Mouse (Mus musculus) neural tube, embryonic 14.5 days (tissue): ENCODE results near the gene Gm10024. TPM values are rescaled to one million over a fixed set of nuclear protein-coding genes. Genes with fewer than 3 reads are reported as not detected.
"Not testable (repeated sequence)": the region's sequence is repeated elsewhere in the genome, so short reads cannot be mapped to it uniquely, and the experiment has no call there.

Source experiments
- ATAC-seq: fragments of 200-750 bp; cut with Nextera tagmentation; 2 replicates; pipeline ENCODE4 v1.8.0; 2017; ENCODE audit warnings: low read depth, mild to moderate bottlenecking, moderate TSS enrichment, moderate library complexity
- H3K27ac ChIP-seq: fragments of 300-500 bp; sonication (generic); 2 replicates; pipeline ENCODE4 v1.5.1; 2014; ENCODE audit warnings: low read depth, mild to moderate bottlenecking, control low read depth, low read length, moderate library complexity, mixed read lengths
- H3K27me3 ChIP-seq: fragments of 300-500 bp; sonication (generic); 2 replicates; pipeline ENCODE4 v1.6.1; 2014; ENCODE audit warnings: low read length; ENCODE audit not compliant: control insufficient read depth, insufficient read depth
- H3K36me3 ChIP-seq: fragments of 300-500 bp; sonication (generic); 2 replicates; pipeline ENCODE4 v1.6.1; 2014; ENCODE audit warnings: low read length, mixed read lengths; ENCODE audit not compliant: control insufficient read depth, insufficient read depth
- H3K4me1 ChIP-seq: fragments of 300-500 bp; sonication (generic); 2 replicates; pipeline ENCODE4 v1.6.1; 2014; ENCODE audit warnings: low read length; ENCODE audit not compliant: control insufficient read depth, insufficient read depth
- H3K4me2 ChIP-seq: fragments of 300-500 bp; sonication (generic); 2 replicates; pipeline ENCODE4 v1.6.1; 2014; ENCODE audit warnings: mild to moderate bottlenecking, low read depth, low read length, control low read depth
- H3K4me3 ChIP-seq: fragments of 300-500 bp; sonication (generic); 2 replicates; pipeline ENCODE4 v1.5.1; 2014; ENCODE audit warnings: low read depth, low read length, control low read depth, mixed read lengths
- H3K9ac ChIP-seq: fragments of 300-500 bp; sonication (generic); replicated peaks from 2 replicates; pipeline ENCODE4 v1.6.1; 2014; ENCODE audit warnings: low read depth, mild to moderate bottlenecking, control low read depth, low read length, mixed read lengths
- H3K9me3 ChIP-seq: fragments of 300-500 bp; sonication (generic); 2 replicates; pipeline ENCODE4 v1.6.1; 2016; ENCODE audit warnings: low read length; ENCODE audit not compliant: control insufficient read depth
- WGBS: fragments of 180-500 bp; shearing (Covaris S2); extraction: QIAGEN DNeasy Blood & Tissue Kit; methylation state at CpG from one replicate; pipeline ENCODE4 v1.1.7; 2014; 5-methylcytosine and 5-hydroxymethylcytosine counted together
- polyA plus RNA-seq: library from polyadenylated mRNA; unstranded; fragments of >200 nt; fragmentation: Nextera tagmentation; extraction: Ambion mirVana; gene quantifications from 2 replicates; pipeline ENCODE4 v1.2.1, GENCODE M21; 2014

Gm10024 gene
- polyA plus RNA-seq, 1 experiment from 2014 or later: not detected

- not testable (repeated sequence) for H3K9me3 ChIP-seq, H3K4me1 ChIP-seq, H3K27me3 ChIP-seq, ATAC-seq, H3K9ac ChIP-seq, H3K4me2 ChIP-seq, H3K36me3 ChIP-seq, H3K4me3 ChIP-seq, H3K27ac ChIP-seq
- 83% methylated on average over 1 of the region's 1 CpGs for WGBS
Observed at GRCm38 (mm10) chr10:77720299-77720698, 9.0 kb downstream of the Gm10024 start, which contains the start of gene Krtap12-1. Gene Krtap12-1 (plus strand): TSS chr10:77720599.

- 76% methylated on average over 8 of the region's 8 CpGs for WGBS
- Histone ChIP-seq H3K27ac (no peak overlapping the region), H3K9me3 (no peaks in the 10 kb centered on the region), H3K4me2 (no peak overlapping the region), H3K9ac (no peak overlapping the region), H3K36me3 (no peaks in the 10 kb centered on the region), H3K4me1 (no peaks in the 10 kb centered on the region), H3K27me3 (no peaks in the 10 kb centered on the region), H3K4me3 (no peak overlapping the region)
- no peak for ATAC-seq
Observed at GRCm38 (mm10) chr10:77724855-77725254, 13.6 kb downstream of the Gm10024 start.

GRCm38 (mm10) chr10:77726186-77726585, 14.9 kb downstream of the Gm10024 start, which contains the start of gene Gm10100:
Gene Gm10100 (plus strand): TSS chr10:77726486.
- 45% methylated on average over 3 of the region's 3 CpGs for WGBS
- no peak for ATAC-seq

GRCm38 (mm10) chr10:77728280-77728679, 17.0 kb downstream of the Gm10024 start:
- no peak overlapping the region for H3K9ac ChIP-seq
- no peak overlapping the region for H3K4me3 ChIP-seq
- no peaks in the 10 kb centered on the region for H3K9me3 ChIP-seq
- H3K36me3 ChIP-seq: no peaks in the 10 kb centered on the region
- H3K27ac ChIP-seq: no peak overlapping the region
- no peak overlapping the region for H3K4me2 ChIP-seq
- H3K27me3 ChIP-seq: no peaks in the 10 kb centered on the region
- no peak for ATAC-seq
- WGBS: 60% methylated on average over 4 of the region's 4 CpGs
- H3K4me1 ChIP-seq: no peaks in the 10 kb centered on the region

More at GRCm38 (mm10) chr10:77726186-77726585, 14.9 kb downstream of the Gm10024 start, which contains the start of gene Gm10100:
- no peaks in the 10 kb centered on the region for H3K9me3 ChIP-seq
- no peaks in the 10 kb centered on the region for H3K36me3 ChIP-seq
- no peaks in the 10 kb centered on the region for H3K27me3 ChIP-seq
- no peak within 1 kb of the TSS for H3K9ac ChIP-seq
- no peaks in the 10 kb centered on the region for H3K4me1 ChIP-seq
- no peak within 1 kb of the TSS for H3K4me2 ChIP-seq
- H3K4me3 ChIP-seq: no peak within 1 kb of the TSS
- H3K27ac ChIP-seq: no peak within 1 kb of the TSS

GRCm38 (mm10) chr10:77729241-77729640, 18.0 kb downstream of the Gm10024 start:
- no peaks in the 10 kb centered on the region for H3K36me3 ChIP-seq
- no peaks in the 10 kb centered on the region for H3K9me3 ChIP-seq
- WGBS: 51% methylated on average over 4 of the region's 4 CpGs
- H3K4me2 ChIP-seq: no peak overlapping the region
- ATAC-seq: no peak
- H3K9ac ChIP-seq: no peak overlapping the region
- no peaks in the 10 kb centered on the region for H3K4me1 ChIP-seq
- no peaks in the 10 kb centered on the region for H3K27me3 ChIP-seq
- no peak overlapping the region for H3K4me3 ChIP-seq
- H3K27ac ChIP-seq: no peak overlapping the region

GRCm38 (mm10) chr10:77735928-77736327, 24.7 kb downstream of the Gm10024 start:
- no peaks in the 10 kb centered on the region for H3K36me3 ChIP-seq
- no peak overlapping the region for H3K9ac ChIP-seq
- WGBS: 73% methylated on average over 1 of the region's 1 CpGs
- no peak overlapping the region for H3K4me3 ChIP-seq
- ATAC-seq: no peak
- no peak overlapping the region for H3K27ac ChIP-seq
- H3K4me1 ChIP-seq: no peaks in the 10 kb centered on the region
- 0 out of 2 replicates have a peak, but pooled peaks cover 3% of the 10 kb centered on the region for H3K9me3 ChIP-seq
- H3K27me3 ChIP-seq: no peaks in the 10 kb centered on the region
- H3K4me2 ChIP-seq: no peak overlapping the region

- H3K9me3 ChIP-seq: 0 out of 2 replicates have a peak, but pooled peaks cover 3% of the 10 kb centered on the region
- 89% methylated on average over 4 of the region's 4 CpGs for WGBS
- ATAC-seq: no peak
- no peak overlapping the region for H3K4me2 ChIP-seq
- H3K27ac ChIP-seq: no peak overlapping the region
- H3K9ac ChIP-seq: no peak overlapping the region
- no peaks in the 10 kb centered on the region for H3K4me1 ChIP-seq
- H3K36me3 ChIP-seq: no peaks in the 10 kb centered on the region
- H3K27me3 ChIP-seq: no peaks in the 10 kb centered on the region
- H3K4me3 ChIP-seq: no peak overlapping the region
Observed at GRCm38 (mm10) chr10:77738929-77739328, 27.7 kb downstream of the Gm10024 start.

- not testable (repeated sequence) for H3K9ac ChIP-seq, H3K4me2 ChIP-seq, H3K4me1 ChIP-seq, ATAC-seq, H3K36me3 ChIP-seq, H3K27ac ChIP-seq, H3K9me3 ChIP-seq, H3K4me3 ChIP-seq, H3K27me3 ChIP-seq
- WGBS: 68% methylated on average over 4 of the region's 5 CpGs
Observed at GRCm38 (mm10) chr10:77741924-77742688, 30.8 kb downstream of the Gm10024 start, which contains the start of gene Gm18596. Gene Gm18596 (minus strand): TSS chr10:77742638.

GRCm38 (mm10) chr10:77750686-77751085, 39.4 kb downstream of the Gm10024 start:
- H3K4me2 ChIP-seq, H3K4me3 ChIP-seq, ATAC-seq, H3K9me3 ChIP-seq, H3K36me3 ChIP-seq, H3K4me1 ChIP-seq, H3K27me3 ChIP-seq, H3K27ac ChIP-seq, H3K9ac ChIP-seq: not testable (repeated sequence)
- WGBS: 73% methylated on average over 1 of the region's 1 CpGs
